ENCODE assay signal across 17 mouse cellular contexts in the genomic region with DNA sequence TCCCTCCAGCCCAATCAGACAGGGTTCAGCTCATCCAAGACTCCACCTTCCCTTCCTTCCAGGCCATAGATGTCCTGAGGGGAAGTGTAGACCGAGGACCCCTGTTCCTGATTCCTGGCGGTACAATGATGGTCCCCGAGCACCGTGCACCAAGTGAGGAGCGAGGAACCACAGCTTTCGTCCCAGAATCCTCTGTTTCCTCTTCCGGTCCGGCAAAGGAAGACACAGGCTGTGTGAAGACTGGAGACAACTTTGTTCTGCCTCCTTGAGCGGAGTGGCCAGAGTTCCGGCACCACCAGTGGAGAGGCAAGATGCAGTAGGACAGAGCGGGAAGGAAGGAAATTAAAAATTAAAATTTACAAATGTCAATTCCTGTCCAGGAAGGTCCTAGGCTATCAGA.
"Had no signal": no experiment of that assay in that cellular context is flagged by ENCODE, and none has a peak within 500 bp of the region (broad histone marks: within the 10 kb centered on the region; RNA-seq: fewer than 3 reads in every experiment).

No protein-coding gene starts in this region.

- DNase-seq: retina, postnatal 1 day; right cerebral cortex, adult 18-20 months; right cerebral cortex, postnatal 14 days; right cerebral cortex, postnatal 25 days; right cerebral cortex, postnatal 4 days; spleen, adult 18-20 months; thymus, adult 18-20 months; thymus, adult 2 months; thymus, postnatal 14 days; thymus, postnatal 25 days; thymus, postnatal 36 days; thymus, postnatal 4 days had no signal

- H3K4me3 ChIP-seq: neural tube, embryonic 12.5 days; neural tube, embryonic 13.5 days; neural tube, embryonic 15.5 days; stomach, embryonic 15.5 days had no signal

- H3K9me3 ChIP-seq: neural tube, embryonic 12.5 days; neural tube, embryonic 13.5 days; neural tube, embryonic 15.5 days; stomach, embryonic 15.5 days had no signal

- H3K27me3 ChIP-seq: neural tube, embryonic 12.5 days; neural tube, embryonic 13.5 days; neural tube, embryonic 15.5 days; stomach, embryonic 15.5 days had no signal

- H3K27ac ChIP-seq: neural tube, embryonic 12.5 days; neural tube, embryonic 13.5 days; neural tube, embryonic 15.5 days; stomach, embryonic 15.5 days; stomach, postnatal 0 days had no signal

- H3K4me1 ChIP-seq: neural tube, embryonic 12.5 days; neural tube, embryonic 13.5 days; stomach, embryonic 15.5 days had no signal

- H3K36me3 ChIP-seq: neural tube, embryonic 12.5 days; neural tube, embryonic 13.5 days; neural tube, embryonic 15.5 days; stomach, embryonic 15.5 days had no signal
